Mouse (Mus musculus) midbrain, postnatal 0 days (tissue): ENCODE results near the gene Arhgef5. TPM values are rescaled to one million over a fixed set of nuclear protein-coding genes. Genes with fewer than 3 reads are reported as not detected.
"Not testable (repeated sequence)": the region's sequence is repeated elsewhere in the genome, so short reads cannot be mapped to it uniquely, and the experiment has no call there.

Experiments
- ATAC-seq: fragments of 200-750 bp; cut with Nextera tagmentation; 2 replicates; pipeline ENCODE4 v1.8.0; 2017; ENCODE audit warnings: moderate number of reproducible peaks, mild to moderate bottlenecking, moderate TSS enrichment, moderate library complexity; ENCODE audit not compliant: low FRiP score
- DNase-seq: peaks from one replicate; pipeline ENCODE4 v3.0.0-alpha.2; 2015; ENCODE audit warnings: low spot score
- H3K27ac ChIP-seq: fragments of 300-500 bp; sonication (generic); 2 replicates; pipeline ENCODE4 v1.5.1; 2014; ENCODE audit warnings: low read depth, mild to moderate bottlenecking, low read length, mixed read lengths
- H3K27me3 ChIP-seq: fragments of 300-500 bp; sonication (generic); 2 replicates; pipeline ENCODE4 v1.6.1; 2014; ENCODE audit warnings: low read length, control low read depth, mixed read lengths; ENCODE audit not compliant: insufficient read depth
- H3K36me3 ChIP-seq: fragments of 300-500 bp; sonication (generic); 2 replicates; pipeline ENCODE4 v1.6.1; 2014; ENCODE audit warnings: low read length, control low read depth, mixed read lengths; ENCODE audit not compliant: insufficient read depth
- H3K4me1 ChIP-seq: fragments of 300-500 bp; sonication (generic); 2 replicates; pipeline ENCODE4 v1.6.1; 2014; ENCODE audit warnings: mild to moderate bottlenecking, control low read depth, antibody characterized with exemption, low read length, mixed read lengths; ENCODE audit not compliant: insufficient read depth
- H3K4me2 ChIP-seq: fragments of 300-500 bp; sonication (generic); 2 replicates; pipeline ENCODE4 v1.6.1; 2014; ENCODE audit warnings: low read depth, mild to moderate bottlenecking, low read length, mixed read lengths; ENCODE audit not compliant: poor library complexity, severe bottlenecking
- H3K4me3 ChIP-seq: fragments of 300-500 bp; sonication (generic); 2 replicates; pipeline ENCODE4 v1.5.1; 2014; ENCODE audit warnings: low read depth, mild to moderate bottlenecking, low read length, moderate library complexity
- H3K9ac ChIP-seq: fragments of 300-500 bp; sonication (generic); replicated peaks from 2 replicates; pipeline ENCODE4 v1.6.1; 2014; ENCODE audit warnings: mild to moderate bottlenecking, low read length, moderate library complexity, mixed read lengths; ENCODE audit not compliant: poor library complexity, severe bottlenecking
- H3K9me3 ChIP-seq: fragments of 300-500 bp; sonication (generic); 2 replicates; pipeline ENCODE4 v1.6.1; 2016; ENCODE audit warnings: low read length, control low read depth
- CTCF ChIP-seq: IDR thresholded peaks from 2 replicates; pipeline ENCODE4 v1.5.1; 2016; ENCODE audit warnings: antibody characterized with exemption, mild to moderate bottlenecking
- WGBS: fragments of 180-500 bp; shearing (Covaris S2); extraction: QIAGEN DNeasy Blood & Tissue Kit; methylation state at CpG from one replicate; pipeline ENCODE4 v1.1.7; 2014; 5-methylcytosine and 5-hydroxymethylcytosine counted together
- polyA plus RNA-seq: library from polyadenylated mRNA; unstranded; fragments of >200 nt; fragmentation: Nextera tagmentation; extraction: Ambion mirVana; gene quantifications from 2 replicates; pipeline ENCODE4 v1.2.1, GENCODE M21; 2015
- total RNA-seq: library from RNA; depleted of rRNA; stranded (reverse); fragments of >200 nt; gene quantifications from 2 replicates; pipeline ENCODE4 v1.2.3, GENCODE M21; 2014; rRNA removed

The Arhgef5 gene
- total RNA-seq = 4.1 and 8.2 TPM in 2 replicates
- polyA plus RNA-seq = 1.9 TPM in 2 replicates

DNA sequence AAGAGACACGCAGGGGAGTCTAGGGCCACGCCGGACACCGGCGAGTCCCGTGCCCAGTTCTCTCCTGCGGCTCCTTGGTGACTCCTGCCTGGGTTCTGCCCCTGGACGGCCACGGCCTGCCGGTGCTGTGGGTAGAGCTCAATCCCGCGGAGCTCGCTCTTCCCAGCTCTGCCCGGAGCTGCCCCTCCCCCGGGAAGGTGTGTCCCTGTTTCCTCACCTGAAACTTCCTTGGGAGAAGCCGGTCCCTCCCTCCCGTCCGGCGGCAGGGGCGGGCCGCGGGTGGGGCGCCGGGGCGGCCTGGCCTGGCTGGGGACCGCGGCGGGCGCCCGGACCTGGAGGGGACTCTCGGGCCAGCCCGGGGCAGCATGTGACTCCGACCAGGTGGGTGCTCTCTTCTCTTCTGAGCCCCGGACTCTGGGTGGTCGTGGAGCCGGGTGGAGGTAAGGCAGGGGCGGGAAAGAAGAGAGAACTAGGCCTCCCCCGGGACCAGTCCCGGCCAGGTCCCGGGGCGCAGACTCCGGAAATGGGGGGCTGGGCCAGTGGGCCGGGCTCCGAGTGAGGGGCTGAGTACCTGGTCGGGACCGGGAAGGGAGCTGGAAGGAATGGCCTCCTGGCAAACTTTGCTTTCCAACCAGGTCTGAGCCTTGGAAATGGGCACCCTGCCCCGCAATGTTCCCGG is at the start of gene Arhgef5:
Arhgef5 (plus strand) TSS at position 220 of the 679 bp plus-strand sequence.
- ATAC-seq (peak; percentile 64), DNase-seq (no peak)
- H3K36me3 ChIP-seq = no peaks in the 10 kb centered on the region
- WGBS = 2% methylated on average over 31 of the region's 48 CpGs
- peak within 1 kb of the TSS; percentile 50 for H3K4me3 ChIP-seq
- peak within 1 kb of the TSS; percentile 83 for H3K4me2 ChIP-seq
- 0 out of 2 replicates have a peak, but pooled peaks cover 3% of the 10 kb centered on the region for H3K4me1 ChIP-seq
- H3K27ac ChIP-seq = no peak within 1 kb of the TSS
- H3K9me3 ChIP-seq = no peaks in the 10 kb centered on the region
- peak within 1 kb of the TSS; percentile 52 for H3K9ac ChIP-seq
- H3K27me3 ChIP-seq = peaks cover 16% of the 10 kb centered on the region
- TF ChIP-seq CTCF = no peak

DNA sequence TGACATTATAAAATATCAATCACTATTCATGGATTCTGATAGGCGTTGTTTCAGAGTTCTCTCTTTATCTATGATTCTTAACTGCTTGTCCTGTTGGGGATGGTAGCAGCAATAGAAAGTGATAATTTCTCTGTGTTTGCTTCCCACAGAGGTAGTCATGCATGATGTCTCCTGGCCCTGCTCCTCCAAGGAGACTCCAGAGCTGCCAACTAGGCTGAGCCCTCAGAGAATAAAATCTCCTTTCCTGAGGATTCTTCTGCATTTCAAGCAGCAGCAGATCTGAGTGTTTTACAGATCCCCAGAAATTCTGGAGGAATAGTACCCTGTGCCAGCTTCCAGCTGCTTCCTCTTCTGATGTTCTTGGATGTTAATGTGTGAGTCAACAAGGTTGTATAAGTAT is 34.1 kb upstream of the Arhgef5 start, which contains the start of gene Olfr47:
Olfr47 (plus strand) TSS at position 275 of the 400 bp plus-strand sequence.
- not testable (repeated sequence) for H3K27ac ChIP-seq, H3K4me1 ChIP-seq, H3K27me3 ChIP-seq, H3K36me3 ChIP-seq, H3K9ac ChIP-seq, H3K9me3 ChIP-seq, DNase-seq, ATAC-seq, H3K4me3 ChIP-seq, H3K4me2 ChIP-seq
- 84% methylated on average over 1 of the region's 1 CpGs for WGBS

DNA sequence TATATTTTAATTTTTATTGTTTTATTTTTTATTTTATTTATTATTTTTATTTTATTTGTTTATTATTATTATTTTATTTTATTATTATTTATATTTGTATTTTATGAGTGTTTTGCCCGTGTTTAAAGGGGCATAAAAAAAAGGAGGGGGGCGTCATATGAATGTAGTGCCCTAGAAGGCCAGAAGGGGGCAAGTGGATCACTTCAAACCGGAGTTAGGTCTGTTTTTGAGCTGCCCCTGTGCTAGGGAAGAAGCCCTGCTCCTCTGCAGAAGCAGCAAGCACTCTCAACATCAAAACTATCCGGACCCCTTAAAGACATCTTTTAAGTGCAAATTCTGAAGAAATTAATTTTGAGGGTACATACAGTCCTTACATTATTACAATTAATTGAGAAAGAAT is 23.3 kb upstream of the Arhgef5 start:
- ATAC-seq (no peak), DNase-seq (no peak)
- no peak overlapping the region for H3K9ac ChIP-seq
- WGBS = 17% methylated on average over 4 of the region's 4 CpGs
- peak; percentile 29; the same call in 1 of the 2 replicates for TF ChIP-seq CTCF
- no peak overlapping the region for H3K4me2 ChIP-seq
- no peaks in the 10 kb centered on the region for H3K36me3 ChIP-seq
- H3K9me3 ChIP-seq = no peaks in the 10 kb centered on the region
- H3K4me1 ChIP-seq = no peaks in the 10 kb centered on the region
- no peak overlapping the region for H3K4me3 ChIP-seq
- H3K27ac ChIP-seq = no peak overlapping the region
- no peaks in the 10 kb centered on the region for H3K27me3 ChIP-seq

DNA sequence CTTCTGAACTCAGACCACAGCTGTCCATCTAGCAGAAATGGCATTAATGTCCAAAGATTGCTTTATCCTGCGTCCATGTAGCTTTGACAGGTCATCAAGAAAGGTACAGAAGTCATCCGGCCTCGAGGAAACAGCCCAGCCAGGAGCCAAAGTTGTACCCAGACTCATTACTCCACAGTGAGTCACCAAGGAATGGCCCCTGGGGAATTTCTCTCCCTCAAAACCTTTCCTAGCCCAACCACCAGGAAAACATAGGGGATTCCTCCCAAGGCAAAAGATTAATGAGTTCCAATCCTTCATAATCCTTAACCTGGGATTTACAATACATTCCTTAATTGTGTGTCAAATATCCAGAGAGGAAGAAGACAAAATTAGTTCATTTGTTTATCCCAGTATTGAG is 18.0 kb upstream of the Arhgef5 start:
- TF ChIP-seq CTCF = no peak
- Histone ChIP-seq H3K9ac (no peak overlapping the region), H3K36me3 (no peaks in the 10 kb centered on the region), H3K4me1 (no peaks in the 10 kb centered on the region), H3K4me3 (no peak overlapping the region), H3K9me3 (no peaks in the 10 kb centered on the region), H3K27me3 (no peaks in the 10 kb centered on the region), H3K4me2 (no peak overlapping the region), H3K27ac (no peak overlapping the region)
- no peak; the same call in 1 of the 2 replicates for ATAC-seq
- no peak for DNase-seq
- WGBS = 70% methylated on average over 3 of the region's 3 CpGs

DNA sequence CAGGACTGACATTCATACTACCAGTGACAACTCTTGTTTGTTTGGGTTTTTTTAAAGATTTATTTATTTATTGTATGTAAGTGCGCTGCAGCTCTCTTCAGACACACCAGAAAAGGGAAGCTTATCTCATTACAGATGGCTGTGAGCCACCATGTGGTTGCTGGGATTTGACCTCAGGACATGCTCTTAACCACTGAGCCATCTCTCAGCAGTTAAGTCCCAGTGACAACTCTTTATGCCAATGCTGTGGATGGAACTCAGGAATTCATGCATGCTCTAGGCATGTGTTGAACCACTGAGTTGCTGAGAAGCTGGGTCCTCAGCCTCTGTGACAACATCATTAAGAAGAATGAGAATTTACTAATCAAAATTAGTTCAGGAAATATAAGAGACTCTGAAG is 12.4 kb upstream of the Arhgef5 start:
- Histone ChIP-seq H3K4me1 (no peaks in the 10 kb centered on the region), H3K27ac (no peak overlapping the region), H3K36me3 (no peaks in the 10 kb centered on the region), H3K4me2 (no peak overlapping the region), H3K9ac (no peak overlapping the region), H3K4me3 (no peak overlapping the region), H3K9me3 (no peaks in the 10 kb centered on the region), H3K27me3 (no peaks in the 10 kb centered on the region)
- no peak for TF ChIP-seq CTCF
- WGBS = 84% methylated on average over 1 of the region's 1 CpGs
- no peak for DNase-seq
- ATAC-seq = no peak

DNA sequence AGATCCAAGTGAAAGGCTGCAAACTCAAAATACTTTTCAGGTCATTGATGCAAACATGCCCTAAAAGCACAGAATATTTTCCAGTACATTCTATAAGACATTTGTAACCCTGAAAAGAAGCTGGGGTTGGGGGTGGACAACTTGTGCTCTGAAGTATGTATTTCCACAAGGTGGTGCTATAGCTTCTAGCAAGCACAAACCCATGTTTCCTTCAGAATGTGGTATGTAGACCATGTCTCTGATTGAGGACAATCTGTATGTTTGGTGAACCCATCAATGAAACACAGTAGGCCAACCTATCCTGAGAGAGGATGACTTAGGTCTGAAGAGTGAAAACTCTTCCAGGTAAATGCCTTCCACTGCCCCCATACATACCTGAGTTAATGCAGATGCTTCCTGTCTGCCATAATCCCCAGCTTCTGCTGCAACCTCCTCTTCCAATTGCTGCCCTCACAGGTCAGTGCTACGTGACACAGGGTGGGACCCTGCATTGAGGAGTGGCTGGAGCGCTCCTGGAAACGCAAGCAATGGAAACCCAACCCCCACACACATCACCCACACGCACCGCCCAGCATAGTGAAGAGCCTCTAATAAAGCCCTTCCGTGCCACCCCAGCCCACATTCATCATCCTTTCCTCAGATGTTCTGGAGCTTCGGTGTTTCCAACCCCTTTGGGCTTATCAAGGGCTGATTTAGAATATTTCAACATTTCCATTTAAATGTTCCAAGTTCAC is 11.0 kb upstream of the Arhgef5 start:
- Histone ChIP-seq H3K4me2 (no peak overlapping the region), H3K4me3 (no peak overlapping the region), H3K4me1 (no peaks in the 10 kb centered on the region), H3K27me3 (no peaks in the 10 kb centered on the region), H3K9ac (no peak overlapping the region), H3K36me3 (no peaks in the 10 kb centered on the region), H3K27ac (no peak overlapping the region), H3K9me3 (no peaks in the 10 kb centered on the region)
- DNase-seq (peak; percentile 35), ATAC-seq (no peak)
- 69% methylated on average over 7 of the region's 7 CpGs for WGBS
- TF ChIP-seq CTCF = peak; percentile 62
